Mouse (Mus musculus) CH12.LX (cell line): Measurements from ENCODE around the gene Fndc5.

Source experiments
- CHD2 ChIP-seq: IDR thresholded peaks from 2 replicates; pipeline ENCODE4 v1.6.1; 2011; ENCODE audit warnings: low read length, improper control_type of control experiment
- CTCF ChIP-seq, 2 experiments: IDR thresholded peaks in 1 of 2; conservative IDR thresholded peaks in 1 of 2; 2 replicates each; pipeline ENCODE4 v1.5.1; 2011 to 2012; ENCODE audit warnings: low read depth in 2 of 2, low read length in 2 of 2, improper control_type of control experiment in 1 of 2, inconsistent platforms in 1 of 2, mild to moderate bottlenecking in 1 of 2, moderate library complexity in 1 of 2
- MEF2A ChIP-seq: IDR thresholded peaks from 2 replicates; pipeline ENCODE4 v1.6.1; 2014; ENCODE audit warnings: low read depth, mild to moderate bottlenecking, inconsistent platforms, low read length, improper control_type of control experiment, borderline replicate concordance
- POLR2A ChIP-seq: IDR thresholded peaks from 2 replicates; pipeline ENCODE4 v1.6.1; 2011; ENCODE audit warnings: low read depth, mild to moderate bottlenecking, improper control_type of control experiment, low read length
- SIN3A ChIP-seq: IDR thresholded peaks from 2 replicates; pipeline ENCODE4 v1.6.1; 2012; ENCODE audit warnings: low read length, improper control_type of control experiment, inconsistent platforms
- ZKSCAN1 ChIP-seq: IDR thresholded peaks from 2 replicates; pipeline ENCODE4 v1.6.1; 2012; ENCODE audit warnings: low read depth, inconsistent platforms, low read length, improper control_type of control experiment, borderline replicate concordance

GRCm38 (mm10) chr4:129108624-129109023 lies 28.2 kb upstream of the Fndc5 start:
- TF ChIP-seq POLR2A (no peak), CHD2 (no peak), CTCF (conservative IDR thresholded peaks at IDR 0.05 in 1 of 2, IDR thresholded peaks at IDR 0.05 in 1 of 2; ENCODE audit: low read depth in 2 of 2, low read length in 2 of 2) (no peak), SIN3A (no peak), MEF2A (no peak), ZKSCAN1 (no peak)
